Mouse (Mus musculus): Measurements from ENCODE around the gene Naa20.

The Naa20 gene

DNA sequence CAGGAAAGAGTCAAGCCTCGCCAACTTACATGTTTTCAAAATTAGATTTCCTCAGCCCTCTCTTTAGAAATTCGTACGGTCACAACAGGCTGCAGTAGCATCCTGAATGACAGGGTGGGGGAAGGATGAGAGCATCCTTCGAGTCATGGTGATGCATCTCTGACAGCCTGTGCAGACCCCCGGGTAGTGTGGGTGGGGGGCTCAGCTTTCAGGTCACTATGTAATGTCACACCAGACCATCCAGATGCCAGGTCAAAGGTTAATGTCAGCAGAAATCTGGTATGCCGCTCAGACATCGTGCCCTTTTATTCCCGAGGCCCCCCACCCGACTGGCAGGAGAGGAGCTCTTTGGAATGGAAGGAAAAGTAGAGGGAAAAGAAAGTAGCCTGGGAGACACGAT is 48.3 kb downstream of the Naa20 start:
- DNase-seq (ENCODE audit: low read depth, low spot score), result no peak

DNA sequence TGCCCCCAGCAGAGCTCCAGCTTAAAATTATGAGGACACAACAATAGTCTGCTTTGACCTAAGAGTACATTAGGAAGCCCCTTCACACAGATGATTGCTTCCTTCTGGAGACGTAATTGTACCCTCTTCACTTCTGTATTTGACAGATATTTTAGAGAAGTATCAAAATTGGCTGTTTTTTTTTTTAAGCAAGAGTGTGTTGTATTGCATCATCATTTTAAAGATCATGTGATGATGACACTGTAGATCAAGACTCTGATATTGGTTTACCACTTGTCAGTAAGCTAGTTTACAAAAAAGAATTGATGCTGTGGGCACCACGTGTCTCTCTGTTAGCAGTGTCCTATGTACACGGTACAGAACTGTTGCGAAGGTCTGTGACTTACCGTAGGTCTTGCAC is 50.8 kb downstream of the Naa20 start:
- no peak for DNase-seq (ENCODE audit: low read depth, low spot score)

DNA sequence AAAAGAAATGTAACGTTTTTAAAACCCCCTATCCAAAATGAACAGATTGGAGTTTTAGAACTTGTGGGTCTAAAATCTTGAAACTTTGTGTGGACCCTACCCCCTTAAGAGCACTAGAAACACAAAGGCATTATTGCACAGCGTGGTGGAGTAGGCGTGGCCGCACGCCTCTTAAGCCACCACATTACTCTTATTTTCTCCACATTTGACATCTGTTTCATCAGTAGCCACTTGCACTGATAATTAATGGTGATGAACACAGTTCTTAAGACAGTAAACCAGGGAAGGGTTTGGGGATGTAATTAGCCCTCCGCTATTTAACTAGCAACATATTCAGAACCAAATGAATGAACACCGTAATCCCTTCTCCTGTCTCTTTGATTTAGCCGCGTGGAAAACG is 53.9 kb downstream of the Naa20 start:
- no peak for DNase-seq (ENCODE audit: low read depth, low spot score)

DNA sequence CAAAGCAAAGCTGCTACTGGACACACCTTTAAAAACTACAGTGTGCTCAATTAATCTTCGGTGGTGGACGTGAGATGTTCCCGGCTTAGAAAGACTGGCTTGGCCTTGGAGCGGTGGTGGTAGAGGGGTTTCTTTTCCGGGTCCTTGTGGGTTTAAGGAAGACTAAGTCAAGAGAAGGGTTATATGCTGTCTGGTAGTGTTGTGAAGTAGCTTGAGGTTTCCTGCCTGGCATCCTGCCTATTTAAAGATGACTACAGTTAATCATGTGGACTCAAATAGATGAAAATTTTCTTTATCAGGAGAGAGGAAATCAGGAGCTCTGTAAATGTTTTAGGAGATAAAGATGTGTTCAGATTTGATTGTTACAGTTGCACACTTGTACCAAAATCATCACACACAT is 54.4 kb downstream of the Naa20 start:
- no peak for DNase-seq (ENCODE audit: low read depth, low spot score)

DNA sequence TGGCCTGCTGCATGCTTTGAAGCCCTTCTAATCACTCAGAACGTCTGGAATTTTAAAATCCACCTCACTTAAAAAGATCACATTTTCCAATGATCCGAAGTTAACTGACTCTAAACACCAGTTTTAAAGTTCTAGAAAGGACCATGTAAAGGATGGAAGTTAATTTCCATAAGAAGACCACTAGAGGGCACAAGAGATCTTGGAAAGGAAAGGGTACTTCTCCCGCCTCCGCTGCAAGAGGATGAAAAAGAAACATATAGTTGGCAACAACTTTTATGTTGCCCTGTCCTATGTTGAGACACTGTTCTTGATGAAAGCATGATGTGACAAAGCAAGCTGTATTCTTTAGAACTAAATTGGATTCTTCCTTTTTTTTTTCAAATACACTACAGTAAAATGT is 55.6 kb downstream of the Naa20 start:
- no peak for DNase-seq (ENCODE audit: low read depth, low spot score)

DNA sequence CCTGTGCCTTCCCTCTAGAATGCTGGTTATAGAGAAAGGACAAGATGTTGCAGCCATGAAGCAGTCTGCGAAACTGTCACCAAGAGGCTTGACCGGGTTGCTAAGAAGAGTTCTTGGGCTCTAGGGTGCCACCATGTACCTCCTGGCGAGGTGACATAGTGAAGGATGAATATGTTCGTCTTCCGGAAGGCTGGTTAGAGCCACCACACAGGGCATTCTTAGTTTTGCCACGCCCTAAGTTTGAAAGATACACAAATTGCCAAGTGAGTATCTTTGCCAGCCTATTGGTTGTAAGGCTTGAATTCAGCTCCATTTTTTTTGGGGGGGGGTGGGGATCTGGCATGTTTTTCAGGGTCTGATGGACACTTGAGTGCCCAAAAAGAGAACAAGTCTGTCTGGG is 56.2 kb downstream of the Naa20 start:
- no peak for DNase-seq (ENCODE audit: low read depth, low spot score)

DNA sequence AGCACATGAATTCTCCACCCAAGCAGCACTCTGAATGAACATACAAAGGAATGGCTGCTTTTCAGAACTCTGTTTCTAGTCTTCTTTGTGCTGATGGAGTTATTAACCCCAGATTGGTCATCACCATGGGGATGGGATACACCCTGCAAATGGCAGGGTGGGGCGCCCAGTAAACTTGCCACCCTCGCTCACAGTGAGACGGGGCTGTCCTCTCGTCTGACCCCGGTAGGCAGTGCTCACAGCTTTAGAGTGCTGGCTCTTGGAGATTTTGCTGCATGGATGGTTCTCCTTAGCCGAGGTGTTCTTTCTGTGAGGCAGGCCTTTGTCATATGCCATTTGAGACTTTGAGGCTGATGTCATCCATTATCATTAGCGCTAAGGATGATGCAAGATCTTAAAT is 56.7 kb downstream of the Naa20 start:
- no peak for DNase-seq (ENCODE audit: low read depth, low spot score)

DNA sequence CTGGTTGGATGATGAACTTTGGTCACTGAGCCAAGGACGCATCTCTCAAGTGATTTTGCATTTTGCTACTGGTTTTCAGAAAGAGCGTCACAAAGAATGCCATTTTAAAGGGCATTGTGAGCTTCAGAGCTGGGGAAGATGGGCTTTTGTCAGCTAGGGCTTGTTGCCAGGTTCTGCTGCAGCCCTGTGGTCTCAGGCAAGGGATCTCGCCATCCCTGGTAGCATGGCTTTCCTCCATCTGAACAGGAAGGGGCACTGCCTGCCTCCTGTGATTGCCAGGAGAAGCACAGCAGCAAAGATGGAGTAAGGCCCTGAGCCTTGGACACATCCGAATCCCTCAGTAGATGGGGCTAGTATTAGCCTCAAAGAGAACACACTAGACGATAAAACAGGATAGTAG is 60.0 kb downstream of the Naa20 start:
- DNase-seq (ENCODE audit: low read depth, low spot score), result no peak

Data from c-Kit-negative CD71-positive TER-119-positive erythroid progenitor cells, embryonic 14.5 days (primary cell).